Mouse (Mus musculus) liver (tissue): ENCODE results near the gene Cry2.
A peak's percentile ranks its signal among the peaks of the same experiment; 100 is the strongest.

Experiments
- DNase-seq: peaks from one replicate; pipeline ENCODE4 v3.0.0-alpha.2; 2020; ENCODE audit warnings: mixed read lengths

Gene Cry2

GRCm38 (mm10) chr2:92444376-92444775, 10.5 kb upstream of the Cry2 start:
- peak; percentile 76 for DNase-seq

GRCm38 (mm10) chr2:92443313-92443712, 9.5 kb upstream of the Cry2 start:
- no peak for DNase-seq

GRCm38 (mm10) chr2:92442419-92443001, 8.7 kb upstream of the Cry2 start:
- no peak for DNase-seq

GRCm38 (mm10) chr2:92440432-92440831, 6.6 kb upstream of the Cry2 start:
- no peak for DNase-seq

- DNase-seq = no peak
Observed at GRCm38 (mm10) chr2:92438567-92438966, 4.7 kb upstream of the Cry2 start.

GRCm38 (mm10) chr2:92437875-92438274, 4.0 kb upstream of the Cry2 start:
- peak; percentile 85 for DNase-seq

- DNase-seq = no peak
Observed at GRCm38 (mm10) chr2:92437366-92437765, 3.5 kb upstream of the Cry2 start.

- DNase-seq = no peak
Observed at GRCm38 (mm10) chr2:92435023-92435422, 1.2 kb upstream of the Cry2 start.

GRCm38 (mm10) chr2:92434375-92434745, 517 bp upstream of the Cry2 start:
- no peak for DNase-seq

GRCm38 (mm10) chr2:92432299-92433295, 1.2 kb downstream of the Cry2 start:
- peak; percentile 73 for DNase-seq

- DNase-seq = no peak
Observed at GRCm38 (mm10) chr2:92431611-92432179, 2.1 kb downstream of the Cry2 start.

GRCm38 (mm10) chr2:92430723-92431541, 2.9 kb downstream of the Cry2 start:
- peak; percentile 71 for DNase-seq

GRCm38 (mm10) chr2:92430089-92430488, 3.8 kb downstream of the Cry2 start:
- DNase-seq = no peak

GRCm38 (mm10) chr2:92427882-92428281, 6.0 kb downstream of the Cry2 start:
- DNase-seq = peak; percentile 49

- no peak for DNase-seq
Observed at GRCm38 (mm10) chr2:92426426-92426825, 7.4 kb downstream of the Cry2 start.

- no peak for DNase-seq
Observed at GRCm38 (mm10) chr2:92425366-92425765, 8.5 kb downstream of the Cry2 start.

GRCm38 (mm10) chr2:92424462-92425308, 9.2 kb downstream of the Cry2 start:
- DNase-seq = no peak

- no peak for DNase-seq
Observed at GRCm38 (mm10) chr2:92423702-92424461, 10.0 kb downstream of the Cry2 start.

GRCm38 (mm10) chr2:92423156-92423555, 10.7 kb downstream of the Cry2 start:
- no peak for DNase-seq

GRCm38 (mm10) chr2:92422388-92423135, 11.3 kb downstream of the Cry2 start:
- no peak for DNase-seq
